31 mouse cellular contexts compared by ENCODE assay signal in genomic region chr2:173240738-173241137, GRCm38 (mm10). TPM values are rescaled to one million over a fixed set of nuclear protein-coding genes. Genes with fewer than 3 reads are reported as not detected.
DNase-seq lines count a peak whose midpoint lies in the region; ATAC-seq and TF ChIP-seq lines count a peak whose summit lies in the region.
"Had no signal": no experiment of that assay in that cellular context is flagged by ENCODE, and none has a peak within 500 bp of the region (broad histone marks: within the 10 kb centered on the region; RNA-seq: fewer than 3 reads in every experiment).

No protein-coding gene starts in this region.

- H3K27me3 ChIP-seq in forebrain, embryonic 14.5 days (replicated peaks; ENCODE audit: control insufficient read depth, insufficient read depth, low read length) = no peaks in the 10 kb centered on the region
- peaks cover 71% of the 10 kb centered on the region for H3K27me3 ChIP-seq in forebrain, embryonic 10.5 days (ENCODE audit: poor library complexity, severe bottlenecking)
- H3K27me3 ChIP-seq in midbrain, embryonic 10.5 days (ENCODE audit: low read depth, poor library complexity, severe bottlenecking) = peaks cover 83% of the 10 kb centered on the region
- H3K27me3 ChIP-seq in midbrain, postnatal 0 days (ENCODE audit: insufficient read depth, low read length) = no peaks in the 10 kb centered on the region
- H3K27me3 ChIP-seq in forebrain, postnatal 0 days (ENCODE audit: insufficient read depth, low read length) = no peaks in the 10 kb centered on the region
- no peaks in the 10 kb centered on the region for H3K27me3 ChIP-seq in stomach, postnatal 0 days (ENCODE audit: control insufficient read depth, insufficient read depth, low read length)
- no peaks in the 10 kb centered on the region for H3K27me3 ChIP-seq in intestine, embryonic 16.5 days (replicated peaks; ENCODE audit: control insufficient read depth, insufficient read depth, low read length)
- H3K27me3 ChIP-seq: embryonic facial prominence, embryonic 12.5 days; hindbrain, embryonic 15.5 days; intestine, embryonic 15.5 days had no signal

- H3K4me2 ChIP-seq in forebrain, embryonic 14.5 days (ENCODE audit: low read length) = no peak overlapping the region
- no peak overlapping the region for H3K4me2 ChIP-seq in midbrain, postnatal 0 days (ENCODE audit: low read depth, low read length, poor library complexity, severe bottlenecking)
- H3K4me2 ChIP-seq in forebrain, postnatal 0 days (ENCODE audit: low read depth) = no peak overlapping the region
- H3K4me2 ChIP-seq in stomach, postnatal 0 days (replicated peaks; ENCODE audit: low read depth) = no peak overlapping the region
- no peak overlapping the region for H3K4me2 ChIP-seq in intestine, embryonic 16.5 days (ENCODE audit: low read depth, low read length)
- H3K4me2 ChIP-seq: embryonic facial prominence, embryonic 12.5 days; hindbrain, embryonic 15.5 days; intestine, embryonic 15.5 days; liver, embryonic 15.5 days; lung, embryonic 14.5 days; midbrain, embryonic 11.5 days had no signal

- ATAC-seq in forebrain, embryonic 14.5 days = no peak
- no peak for ATAC-seq in midbrain, postnatal 0 days (ENCODE audit: low FRiP score)
- peak; percentile 47; the same call in 1 of the 2 replicates for ATAC-seq in forebrain, postnatal 0 days
- ATAC-seq in stomach, postnatal 0 days (ENCODE audit: low FRiP score, low TSS enrichment) = no peak
- ATAC-seq in intestine, embryonic 16.5 days = no peak
- ATAC-seq: intestine, embryonic 15.5 days had no signal

- no peak for TF ChIP-seq CTCF in midbrain, postnatal 0 days (IDR thresholded peaks at IDR 0.05)
- TF ChIP-seq CTCF in forebrain, postnatal 0 days (IDR thresholded peaks at IDR 0.05; ENCODE audit: low read depth) = no peak
- no peak for TF ChIP-seq CTCF in stomach, postnatal 0 days (IDR thresholded peaks at IDR 0.05; ENCODE audit: low read depth)

- H3K36me3 ChIP-seq in forebrain, embryonic 14.5 days (ENCODE audit: control insufficient read depth, insufficient read depth, low read length) = no peaks in the 10 kb centered on the region
- no peaks in the 10 kb centered on the region for H3K36me3 ChIP-seq in forebrain, embryonic 10.5 days (replicated peaks)
- no peaks in the 10 kb centered on the region for H3K36me3 ChIP-seq in midbrain, embryonic 10.5 days
- H3K36me3 ChIP-seq in midbrain, postnatal 0 days (ENCODE audit: insufficient read depth, low read length) = no peaks in the 10 kb centered on the region
- no peaks in the 10 kb centered on the region for H3K36me3 ChIP-seq in forebrain, postnatal 0 days (ENCODE audit: insufficient read depth)
- H3K36me3 ChIP-seq in stomach, postnatal 0 days (ENCODE audit: control insufficient read depth, insufficient read depth, low read length) = no peaks in the 10 kb centered on the region; the same call in 1 of the 2 replicates
- no peaks in the 10 kb centered on the region for H3K36me3 ChIP-seq in intestine, embryonic 16.5 days (ENCODE audit: control insufficient read depth, insufficient read depth, low read length)
- H3K36me3 ChIP-seq: embryonic facial prominence, embryonic 12.5 days; hindbrain, embryonic 15.5 days; intestine, embryonic 15.5 days; liver, embryonic 15.5 days had no signal

- H3K9me3 ChIP-seq in forebrain, embryonic 14.5 days (replicated peaks; ENCODE audit: control insufficient read depth, low read length) = no peaks in the 10 kb centered on the region
- no peaks in the 10 kb centered on the region for H3K9me3 ChIP-seq in forebrain, embryonic 10.5 days
- no peaks in the 10 kb centered on the region for H3K9me3 ChIP-seq in midbrain, embryonic 10.5 days (replicated peaks)
- H3K9me3 ChIP-seq in midbrain, postnatal 0 days (ENCODE audit: low read length) = no peaks in the 10 kb centered on the region
- H3K9me3 ChIP-seq in forebrain, postnatal 0 days (ENCODE audit: low read length) = no peaks in the 10 kb centered on the region
- H3K9me3 ChIP-seq in stomach, postnatal 0 days (ENCODE audit: control insufficient read depth, low read length) = no peaks in the 10 kb centered on the region
- H3K9me3 ChIP-seq in intestine, embryonic 16.5 days (ENCODE audit: control insufficient read depth, low read length) = no peaks in the 10 kb centered on the region
- H3K9me3 ChIP-seq: embryonic facial prominence, embryonic 12.5 days; hindbrain, embryonic 15.5 days; intestine, embryonic 15.5 days; liver, embryonic 15.5 days had no signal

- 24% methylated on average over 9 of the region's 9 CpGs for WGBS in forebrain, embryonic 14.5 days
- WGBS in forebrain, embryonic 10.5 days = 34% methylated on average over 9 of the region's 9 CpGs
- WGBS in midbrain, embryonic 10.5 days = 51% methylated on average over 9 of the region's 9 CpGs
- 34% methylated on average over 9 of the region's 9 CpGs for WGBS in midbrain, postnatal 0 days
- WGBS in forebrain, postnatal 0 days = 33% methylated on average over 9 of the region's 9 CpGs
- WGBS in stomach, postnatal 0 days = 66% methylated on average over 9 of the region's 9 CpGs
- 62% methylated on average over 9 of the region's 9 CpGs for WGBS in intestine, embryonic 16.5 days

- H3K4me1 ChIP-seq in forebrain, embryonic 14.5 days (ENCODE audit: control insufficient read depth, insufficient read depth, low read length) = peaks cover 45% of the 10 kb centered on the region
- peaks cover 87% of the 10 kb centered on the region for H3K4me1 ChIP-seq in forebrain, embryonic 10.5 days
- H3K4me1 ChIP-seq in midbrain, embryonic 10.5 days = peaks cover 88% of the 10 kb centered on the region
- H3K4me1 ChIP-seq in midbrain, postnatal 0 days (ENCODE audit: insufficient read depth, low read length) = peaks cover 8% of the 10 kb centered on the region
- peaks cover 9% of the 10 kb centered on the region for H3K4me1 ChIP-seq in forebrain, postnatal 0 days (ENCODE audit: insufficient read depth)
- peaks cover 6% of the 10 kb centered on the region; the same call in 1 of the 2 replicates for H3K4me1 ChIP-seq in stomach, postnatal 0 days (replicated peaks; ENCODE audit: control insufficient read depth, insufficient read depth)
- H3K4me1 ChIP-seq in intestine, embryonic 16.5 days (ENCODE audit: control insufficient read depth, insufficient read depth, low read length) = peaks cover 52% of the 10 kb centered on the region
- H3K4me1 ChIP-seq: liver, embryonic 15.5 days had no signal

- peak overlapping the region; percentile 34; the same call in 1 of the 2 replicates for H3K27ac ChIP-seq in forebrain, embryonic 14.5 days (ENCODE audit: low read depth, low read length)
- no peak overlapping the region for H3K27ac ChIP-seq in forebrain, embryonic 10.5 days
- H3K27ac ChIP-seq in midbrain, embryonic 10.5 days (replicated peaks) = peak overlapping the region; percentile 42; the same call in 1 of the 2 replicates
- H3K27ac ChIP-seq in midbrain, postnatal 0 days (ENCODE audit: low read depth, low read length) = no peak overlapping the region
- H3K27ac ChIP-seq in forebrain, postnatal 0 days (ENCODE audit: low read depth, low read length) = peak overlapping the region; percentile 70; the same call in 1 of the 2 replicates
- H3K27ac ChIP-seq in stomach, postnatal 0 days (replicated peaks) = no peak overlapping the region
- no peak overlapping the region for H3K27ac ChIP-seq in intestine, embryonic 16.5 days (ENCODE audit: low read length)
- H3K27ac ChIP-seq: embryonic facial prominence, embryonic 12.5 days; hindbrain, embryonic 15.5 days; intestine, embryonic 15.5 days; liver, embryonic 15.5 days had no signal

- no peak for TF ChIP-seq EP300 in stomach, postnatal 0 days (optimal IDR thresholded peaks at IDR 0.05)

- H3K4me3 ChIP-seq in forebrain, embryonic 14.5 days (ENCODE audit: low read depth, low read length) = no peak overlapping the region
- H3K4me3 ChIP-seq in forebrain, embryonic 10.5 days = no peak overlapping the region
- H3K4me3 ChIP-seq in midbrain, embryonic 10.5 days = no peak overlapping the region
- H3K4me3 ChIP-seq in midbrain, postnatal 0 days (ENCODE audit: low read depth, low read length) = no peak overlapping the region
- no peak overlapping the region for H3K4me3 ChIP-seq in forebrain, postnatal 0 days (ENCODE audit: low read depth, low read length)
- H3K4me3 ChIP-seq in stomach, postnatal 0 days (ENCODE audit: low read depth, low read length) = no peak overlapping the region
- no peak overlapping the region for H3K4me3 ChIP-seq in intestine, embryonic 16.5 days (ENCODE audit: low read length)
- H3K4me3 ChIP-seq: embryonic facial prominence, embryonic 12.5 days; hindbrain, embryonic 15.5 days; intestine, embryonic 15.5 days; liver, embryonic 15.5 days had no signal

- no peak for DNase-seq in forebrain, embryonic 14.5 days (ENCODE audit: low spot score)
- no peak for DNase-seq in forebrain, embryonic 10.5 days (ENCODE audit: extremely low spot score, low spot score)
- DNase-seq in midbrain, embryonic 10.5 days (ENCODE audit: low spot score) = no peak
- DNase-seq in midbrain, postnatal 0 days (ENCODE audit: low spot score) = no peak
- no peak for DNase-seq in forebrain, postnatal 0 days
- no peak for DNase-seq in stomach, postnatal 0 days (ENCODE audit: low spot score)
- DNase-seq: adrenal gland, postnatal 25 days; cerebellum, adult 11-12 months; cerebellum, adult 9-11 months; embryo, embryonic 11 days; gastrocnemius, postnatal 14 days; heart, postnatal 14 days; kidney, adult 8-10 months; kidney, postnatal 10 days; layer of hippocampus, adult 9-11 months; liver; lung, embryonic 14.5 days; right cerebral cortex, postnatal 4 days; thymus, adult 2 months; thymus, postnatal 36 days had no signal

- 0 out of 2 replicates have a peak overlapping the region, but pooled peaks have one; percentile 2 for H3K9ac ChIP-seq in forebrain, embryonic 14.5 days (ENCODE audit: low read length)
- H3K9ac ChIP-seq in midbrain, postnatal 0 days (replicated peaks; ENCODE audit: low read length, poor library complexity, severe bottlenecking) = no peak overlapping the region
- no peak overlapping the region for H3K9ac ChIP-seq in forebrain, postnatal 0 days
- 0 out of 2 replicates have a peak overlapping the region, but pooled peaks have one; percentile 8 for H3K9ac ChIP-seq in stomach, postnatal 0 days (ENCODE audit: low read length)
- H3K9ac ChIP-seq in intestine, embryonic 16.5 days (ENCODE audit: low read depth, low read length) = no peak overlapping the region
- H3K9ac ChIP-seq: embryonic facial prominence, embryonic 12.5 days; hindbrain, embryonic 15.5 days; intestine, embryonic 15.5 days; liver, embryonic 15.5 days; lung, embryonic 14.5 days had no signal

RNA-seq across cellular contexts. Expression of gene Zbp1, which starts 22.0 kb away (rescaled TPM):
- polyA plus RNA-seq in forebrain, embryonic 14.5 days (2014; fragmentation: Nextera tagmentation; extraction: Ambion mirVana) = not detected in 2 replicates
- polyA plus RNA-seq in forebrain, embryonic 10.5 days (2016; fragmentation: Nextera tagmentation; extraction: Ambion mirVana) = not detected in 2 replicates
- 0.28 and 0.43 TPM in 2 replicates for polyA plus RNA-seq in midbrain, embryonic 10.5 days (2016; fragmentation: Nextera tagmentation; extraction: Ambion mirVana)
- total RNA-seq in midbrain, postnatal 0 days (2014; rRNA removed) = not detected in 2 replicates
- polyA plus RNA-seq in midbrain, postnatal 0 days (2015; fragmentation: Nextera tagmentation; extraction: Ambion mirVana) = 0.38 and 0.57 TPM in 2 replicates
- 0.52 TPM in 1 of 2 replicates, not detected in the other for total RNA-seq in forebrain, postnatal 0 days (2014; rRNA removed)
- 0.44 and 0.45 TPM in 2 replicates for polyA plus RNA-seq in forebrain, postnatal 0 days (2015; fragmentation: Nextera tagmentation; extraction: Ambion mirVana)
- 4.6 and 5.0 TPM in 2 replicates for polyA plus RNA-seq in stomach, postnatal 0 days (2015; fragmentation: Nextera tagmentation; extraction: Ambion mirVana)
- 0.65 and 1.9 TPM in 2 replicates for polyA plus RNA-seq in intestine, embryonic 16.5 days (2015; fragmentation: Nextera tagmentation; extraction: Ambion mirVana)
- total RNA-seq: gastrocnemius, postnatal 14 days; left cerebral cortex, postnatal 14 days; MEL had no signal
- polyA plus RNA-seq: embryonic facial prominence, embryonic 12.5 days; heart, embryonic 14.5 days; limb, embryonic 11.5 days had no signal

RNA-seq across cellular contexts. Expression of gene Pmepa1, which starts 35.6 kb away (rescaled TPM):
- 6.9 and 8.8 TPM in 2 replicates for polyA plus RNA-seq in forebrain, embryonic 14.5 days (2014; fragmentation: Nextera tagmentation; extraction: Ambion mirVana)
- 1.3 and 1.8 TPM in 2 replicates for polyA plus RNA-seq in forebrain, embryonic 10.5 days (2016; fragmentation: Nextera tagmentation; extraction: Ambion mirVana)
- polyA plus RNA-seq in midbrain, embryonic 10.5 days (2016; fragmentation: Nextera tagmentation; extraction: Ambion mirVana) = 1.2 and 2.0 TPM in 2 replicates
- 6.5 and 12.8 TPM in 2 replicates for total RNA-seq in midbrain, postnatal 0 days (2014; rRNA removed)
- polyA plus RNA-seq in midbrain, postnatal 0 days (2015; fragmentation: Nextera tagmentation; extraction: Ambion mirVana) = 2.3 TPM in 2 replicates
- total RNA-seq in forebrain, postnatal 0 days (2014; rRNA removed) = 6.9 and 8.5 TPM in 2 replicates
- polyA plus RNA-seq in forebrain, postnatal 0 days (2015; fragmentation: Nextera tagmentation; extraction: Ambion mirVana) = 2.5 and 3.1 TPM in 2 replicates
- 6.1 and 7.0 TPM in 2 replicates for polyA plus RNA-seq in stomach, postnatal 0 days (2015; fragmentation: Nextera tagmentation; extraction: Ambion mirVana)
- polyA plus RNA-seq in intestine, embryonic 16.5 days (2015; fragmentation: Nextera tagmentation; extraction: Ambion mirVana) = 4.4 and 4.6 TPM in 2 replicates
- total RNA-seq: granulocyte monocyte progenitor cell, adult 5-6 weeks; MEL had no signal

Comparison
In these comparisons a context has a peak if more than half of its experiments do, and no peak if none do; other contexts are left out.
1. H3K27ac ChIP-seq: peak in forebrain, embryonic 14.5 days (single experiment), midbrain, embryonic 10.5 days (single experiment) and forebrain, postnatal 0 days (single experiment); none in forebrain, embryonic 10.5 days (single experiment), midbrain, postnatal 0 days (single experiment), stomach, postnatal 0 days (single experiment) and intestine, embryonic 16.5 days (single experiment).
2. H3K9ac ChIP-seq: peak in forebrain, embryonic 14.5 days (single experiment) and stomach, postnatal 0 days (single experiment); none in midbrain, postnatal 0 days (single experiment), forebrain, postnatal 0 days (single experiment) and intestine, embryonic 16.5 days (single experiment).